In the genomic region with DNA sequence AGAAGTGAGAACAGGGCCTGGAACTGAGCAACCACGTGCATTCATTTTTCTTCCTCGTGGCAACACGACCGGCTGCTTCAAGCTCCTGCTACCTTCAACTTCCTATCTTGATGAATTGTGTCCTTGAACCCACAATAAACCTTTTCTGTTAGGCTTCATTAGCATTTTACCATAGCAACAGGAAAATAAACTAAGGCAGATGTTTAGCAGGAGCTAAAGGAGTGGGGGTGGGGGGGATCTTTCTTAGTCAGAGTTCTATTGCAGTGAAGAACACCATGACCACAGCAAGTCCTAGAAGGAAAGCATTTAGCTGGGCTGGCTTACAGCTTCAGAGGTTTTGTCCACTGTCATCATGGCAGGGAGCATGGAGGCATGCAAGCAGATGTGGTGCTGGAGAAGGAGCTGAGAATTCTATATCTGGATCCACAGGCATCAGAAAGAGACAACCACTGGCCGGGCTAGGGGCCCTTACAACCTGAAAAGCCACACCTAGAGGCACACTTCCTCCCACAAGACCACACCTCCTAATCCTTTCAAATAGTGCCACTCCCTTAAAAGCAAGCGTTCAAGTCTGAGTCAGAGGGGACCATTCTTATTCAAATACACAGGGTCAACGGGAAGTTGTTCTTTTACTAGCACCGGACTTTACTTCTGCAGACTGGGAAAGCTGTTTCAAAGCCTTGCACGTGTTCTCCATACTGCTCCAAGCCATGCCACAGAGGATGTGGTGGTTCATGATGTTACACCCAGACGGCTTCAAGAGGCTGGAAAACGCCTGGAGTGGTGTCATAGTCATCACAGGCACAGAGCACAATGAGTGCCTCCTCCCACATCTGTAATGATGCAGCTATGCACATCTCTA, we compare ENCODE assay signal across 25 mouse cellular contexts.
DNase-seq lines count a peak whose midpoint lies in the region; ATAC-seq and TF ChIP-seq lines count a peak whose summit lies in the region.
"Had no signal": no experiment of that assay in that cellular context is flagged by ENCODE, and none has a peak within 500 bp of the region (broad histone marks: within the 10 kb centered on the region; RNA-seq: fewer than 3 reads in every experiment).

No protein-coding gene starts in this region.

- H3K27me3 ChIP-seq in forebrain, embryonic 14.5 days (replicated peaks; ENCODE audit: control insufficient read depth, insufficient read depth, low read length): no peaks in the 10 kb centered on the region
- H3K27me3 ChIP-seq in forebrain, embryonic 10.5 days (ENCODE audit: poor library complexity, severe bottlenecking): no peaks in the 10 kb centered on the region
- H3K27me3 ChIP-seq in midbrain, postnatal 0 days (ENCODE audit: insufficient read depth, low read length): no peaks in the 10 kb centered on the region
- H3K27me3 ChIP-seq in midbrain, embryonic 15.5 days (replicated peaks): no peaks in the 10 kb centered on the region
- H3K27me3 ChIP-seq: CH12.LX; embryonic facial prominence, embryonic 15.5 days; heart, embryonic 15.5 days; kidney, embryonic 15.5 days had no signal

- H3K27ac ChIP-seq in forebrain, embryonic 14.5 days (ENCODE audit: low read depth, low read length): no peak overlapping the region
- H3K27ac ChIP-seq in forebrain, embryonic 10.5 days: no peak overlapping the region
- H3K27ac ChIP-seq in midbrain, postnatal 0 days (ENCODE audit: low read depth, low read length): no peak overlapping the region
- H3K27ac ChIP-seq in midbrain, embryonic 15.5 days: no peak overlapping the region
- H3K27ac ChIP-seq: embryonic facial prominence, embryonic 15.5 days; heart, adult 2 months; heart, embryonic 15.5 days; hindbrain, embryonic 10.5 days; hindbrain, embryonic 14.5 days; kidney, embryonic 15.5 days had no signal

- H3K9me3 ChIP-seq in forebrain, embryonic 14.5 days (replicated peaks; ENCODE audit: control insufficient read depth, low read length): no peaks in the 10 kb centered on the region
- H3K9me3 ChIP-seq in forebrain, embryonic 10.5 days: no peaks in the 10 kb centered on the region
- no peaks in the 10 kb centered on the region for H3K9me3 ChIP-seq in midbrain, postnatal 0 days (ENCODE audit: low read length)
- H3K9me3 ChIP-seq in midbrain, embryonic 15.5 days: no peaks in the 10 kb centered on the region
- H3K9me3 ChIP-seq: embryonic facial prominence, embryonic 15.5 days; heart, embryonic 15.5 days; hindbrain, embryonic 10.5 days; kidney, embryonic 15.5 days had no signal

- DNase-seq in forebrain, embryonic 14.5 days (ENCODE audit: low spot score): peak; percentile 16
- no peak for DNase-seq in forebrain, embryonic 10.5 days (ENCODE audit: extremely low spot score, low spot score)
- peak; percentile 3 for DNase-seq in midbrain, postnatal 0 days (ENCODE audit: low spot score)
- DNase-seq in ES-CJ7 (ENCODE audit: low read depth, low spot score) (peak; percentile 97), ZHBTc4 (ENCODE audit: low read depth, low spot score) (peak; percentile 94)
- no peak for DNase-seq in urinary bladder, postnatal 4 days (ENCODE audit: low spot score in 2 of 2)
- no peak for DNase-seq in cerebellum, adult 11-12 months
- DNase-seq: adrenal gland, postnatal 14 days; cerebellum, adult 2 months; cerebellum, postnatal 10 days; gastrocnemius, postnatal 10 days; heart, adult 2 months; heart, postnatal 14 days; kidney, adult 2 months had no signal

- H3K4me3 ChIP-seq in forebrain, embryonic 14.5 days (ENCODE audit: low read depth, low read length): no peak overlapping the region
- no peak overlapping the region for H3K4me3 ChIP-seq in forebrain, embryonic 10.5 days
- H3K4me3 ChIP-seq in midbrain, postnatal 0 days (ENCODE audit: low read depth, low read length): no peak overlapping the region
- no peak overlapping the region for H3K4me3 ChIP-seq in midbrain, embryonic 15.5 days
- H3K4me3 ChIP-seq: embryonic facial prominence, embryonic 15.5 days; erythroblast, embryonic 14.5 days; heart, adult 2 months; heart, embryonic 15.5 days; hindbrain, embryonic 10.5 days; kidney, embryonic 15.5 days had no signal

- no peak overlapping the region for H3K9ac ChIP-seq in forebrain, embryonic 14.5 days (ENCODE audit: low read length)
- no peak overlapping the region for H3K9ac ChIP-seq in midbrain, postnatal 0 days (replicated peaks; ENCODE audit: low read length, poor library complexity, severe bottlenecking)
- H3K9ac ChIP-seq in midbrain, embryonic 15.5 days: no peak overlapping the region
- H3K9ac ChIP-seq: embryonic facial prominence, embryonic 15.5 days; heart, embryonic 15.5 days; hindbrain, embryonic 14.5 days; kidney, embryonic 15.5 days had no signal

- no peaks in the 10 kb centered on the region for H3K36me3 ChIP-seq in forebrain, embryonic 14.5 days (ENCODE audit: control insufficient read depth, insufficient read depth, low read length)
- no peaks in the 10 kb centered on the region for H3K36me3 ChIP-seq in forebrain, embryonic 10.5 days (replicated peaks)
- no peaks in the 10 kb centered on the region for H3K36me3 ChIP-seq in midbrain, postnatal 0 days (ENCODE audit: insufficient read depth, low read length)
- H3K36me3 ChIP-seq in midbrain, embryonic 15.5 days (replicated peaks): no peaks in the 10 kb centered on the region
- H3K36me3 ChIP-seq: embryonic facial prominence, embryonic 15.5 days; heart, embryonic 15.5 days; hindbrain, embryonic 10.5 days; kidney, embryonic 15.5 days had no signal

- peaks cover 10% of the 10 kb centered on the region; the same call in 1 of the 2 replicates for H3K4me1 ChIP-seq in forebrain, embryonic 14.5 days (ENCODE audit: control insufficient read depth, insufficient read depth, low read length)
- peaks cover 11% of the 10 kb centered on the region for H3K4me1 ChIP-seq in forebrain, embryonic 10.5 days
- no peaks in the 10 kb centered on the region for H3K4me1 ChIP-seq in midbrain, postnatal 0 days (ENCODE audit: insufficient read depth, low read length)
- H3K4me1 ChIP-seq in midbrain, embryonic 15.5 days: peaks cover 11% of the 10 kb centered on the region; the same call in 1 of the 2 replicates
- H3K4me1 ChIP-seq: embryonic facial prominence, embryonic 15.5 days; heart, embryonic 15.5 days; kidney, embryonic 15.5 days had no signal

- H3K4me2 ChIP-seq in forebrain, embryonic 14.5 days (ENCODE audit: low read length): no peak overlapping the region
- H3K4me2 ChIP-seq in midbrain, postnatal 0 days (ENCODE audit: low read depth, low read length, poor library complexity, severe bottlenecking): no peak overlapping the region
- H3K4me2 ChIP-seq in midbrain, embryonic 15.5 days: no peak overlapping the region
- H3K4me2 ChIP-seq: embryonic facial prominence, embryonic 15.5 days; heart, embryonic 11.5 days; heart, embryonic 15.5 days; hindbrain, embryonic 14.5 days; kidney, embryonic 15.5 days had no signal

- no peak for ATAC-seq in forebrain, embryonic 14.5 days
- no peak for ATAC-seq in midbrain, postnatal 0 days (ENCODE audit: low FRiP score)
- ATAC-seq in midbrain, embryonic 15.5 days (replicated peaks): no peak
- ATAC-seq: intestine, embryonic 16.5 days; Patski had no signal

- 65% methylated on average over 11 of the region's 11 CpGs for WGBS in forebrain, embryonic 14.5 days
- 82% methylated on average over 11 of the region's 11 CpGs for WGBS in forebrain, embryonic 10.5 days
- 75% methylated on average over 11 of the region's 11 CpGs for WGBS in midbrain, postnatal 0 days
- 68% methylated on average over 11 of the region's 11 CpGs for WGBS in midbrain, embryonic 15.5 days

- TF ChIP-seq CTCF in midbrain, postnatal 0 days (IDR thresholded peaks at IDR 0.05): no peak

Comparison
In these comparisons a context has a peak if more than half of its experiments do, and no peak if none do; other contexts are left out.
1. DNase-seq: peak in forebrain, embryonic 14.5 days (single experiment), midbrain, postnatal 0 days (single experiment), ES-CJ7 (single experiment) and ZHBTc4 (single experiment); none in forebrain, embryonic 10.5 days (single experiment), urinary bladder, postnatal 4 days (0 of 2) and cerebellum, adult 11-12 months (single experiment).